Mouse (Mus musculus) MEL (cell line): ENCODE results near the gene Zhx3. TPM values are rescaled to one million over a fixed set of nuclear protein-coding genes. Genes with fewer than 3 reads are reported as not detected.

Experiments used
- DNase-seq: peaks from one replicate; pipeline ENCODE4 v3.0.0; 2011; ENCODE audit warnings: low read depth, low spot score
- H3K27ac ChIP-seq: 2 replicates; pipeline ENCODE4 v1.5.1; 2012; ENCODE audit warnings: low read depth, mild to moderate bottlenecking, control low read depth, low read length, moderate library complexity; ENCODE audit not compliant: control insufficient read depth
- H3K27me3 ChIP-seq, 2 experiments: fragments of 150-350 bp in 1 of 2; sonication (generic) in 1 of 2; 2 replicates each; pipeline ENCODE4 v1.6.1; 2012; ENCODE audit warnings: low read length in 2 of 2, mild to moderate bottlenecking in 2 of 2, improper control_type of control experiment in 1 of 2, moderate library complexity in 1 of 2; ENCODE audit not compliant: insufficient read depth in 2 of 2, control insufficient read depth in 1 of 2
- H3K36me3 ChIP-seq, 2 experiments: 2 replicates each; pipeline ENCODE4 v1.6.1; 2012 to 2014; ENCODE audit warnings: low read length in 2 of 2, improper control_type of control experiment in 1 of 2, inconsistent platforms in 1 of 2, mild to moderate bottlenecking in 1 of 2; ENCODE audit not compliant: insufficient read depth in 2 of 2, control insufficient read depth in 1 of 2
- H3K4me1 ChIP-seq, 2 experiments: fragments of 150-350 bp in 1 of 2; sonication (generic) in 1 of 2; 2 replicates each; pipeline ENCODE4 v1.6.1; 2012; ENCODE audit warnings: low read length in 2 of 2, improper control_type of control experiment in 1 of 2, mild to moderate bottlenecking in 1 of 2; ENCODE audit not compliant: insufficient read depth in 2 of 2, control insufficient read depth in 1 of 2
- H3K4me3 ChIP-seq, 2 experiments: fragments of 150-350 bp in 1 of 2; sonication (generic) in 1 of 2; 2 replicates each; pipeline ENCODE4 v1.5.1; 2012; ENCODE audit warnings: low read depth in 2 of 2, low read length in 2 of 2, mild to moderate bottlenecking in 2 of 2, moderate library complexity in 2 of 2, control low read depth in 1 of 2, improper control_type of control experiment in 1 of 2; ENCODE audit not compliant: control insufficient read depth in 1 of 2, insufficient read depth in 1 of 2
- H3K79me2 ChIP-seq: 2 replicates; pipeline ENCODE4 v1.6.1; 2012; ENCODE audit warnings: mild to moderate bottlenecking, low read length, moderate library complexity; ENCODE audit not compliant: control insufficient read depth, poor library complexity, insufficient read depth
- H3K9ac ChIP-seq: 2 replicates; pipeline ENCODE4 v1.6.1; 2012; ENCODE audit warnings: low read depth, mild to moderate bottlenecking, control low read depth, low read length, moderate library complexity; ENCODE audit not compliant: control insufficient read depth, poor library complexity, severe bottlenecking
- H3K9me3 ChIP-seq: fragments of 150-350 bp; sonication (generic); replicated peaks from 2 replicates; pipeline ENCODE4 v1.6.1; 2012; ENCODE audit warnings: mild to moderate bottlenecking, low read length, improper control_type of control experiment, moderate library complexity; ENCODE audit not compliant: insufficient read depth
- CHD1 ChIP-seq: IDR thresholded peaks from 2 replicates; pipeline ENCODE4 v1.6.1; 2012; ENCODE audit warnings: low read depth, mild to moderate bottlenecking, inconsistent platforms, low read length, improper control_type of control experiment
- CHD2 ChIP-seq: IDR thresholded peaks from 2 replicates; pipeline ENCODE4 v1.6.1; 2011; ENCODE audit warnings: low read length, improper control_type of control experiment
- CTCF ChIP-seq, 3 experiments: IDR thresholded peaks in 2 of 3; conservative IDR thresholded peaks in 1 of 3; 2 replicates each; pipeline ENCODE4 v1.5.1; 2011 to 2012; ENCODE audit warnings: low read length in 3 of 3, low read depth in 2 of 3, mild to moderate bottlenecking in 2 of 3, improper control_type of control experiment in 1 of 3, inconsistent platforms in 1 of 3, mixed read lengths in 1 of 3, moderate library complexity in 1 of 3; ENCODE audit not compliant: control insufficient read depth in 1 of 3, insufficient read depth in 1 of 3, poor library complexity in 1 of 3, severe bottlenecking in 1 of 3
- E2F4 ChIP-seq: IDR thresholded peaks from 2 replicates; pipeline ENCODE4 v1.6.1; 2011; ENCODE audit warnings: low read depth, low read length, improper control_type of control experiment, borderline replicate concordance
- HCFC1 ChIP-seq: IDR thresholded peaks from 2 replicates; pipeline ENCODE4 v1.6.1; 2012; ENCODE audit warnings: low read depth, mild to moderate bottlenecking, inconsistent platforms, low read length, improper control_type of control experiment, moderate library complexity
- JUND ChIP-seq: IDR thresholded peaks from 2 replicates; pipeline ENCODE4 v1.6.1; 2011; ENCODE audit warnings: low read depth, mild to moderate bottlenecking, improper control_type of control experiment, low read length
- KAT2A ChIP-seq: conservative IDR thresholded peaks from 2 replicates; pipeline ENCODE4 v1.6.1; 2012; ENCODE audit warnings: low read depth, low read length, improper control_type of control experiment, inconsistent platforms
- MAZ ChIP-seq: IDR thresholded peaks from 2 replicates; pipeline ENCODE4 v1.6.1; 2012; ENCODE audit warnings: low read depth, mild to moderate bottlenecking, inconsistent platforms, low read length, improper control_type of control experiment
- MEF2A ChIP-seq: IDR thresholded peaks from 2 replicates; pipeline ENCODE4 v1.6.1; 2014; ENCODE audit warnings: low read depth, mild to moderate bottlenecking, inconsistent platforms, low read length, improper control_type of control experiment; ENCODE audit not compliant: poor library complexity, insufficient replicate concordance, severe bottlenecking; ENCODE audit errors: extremely low read depth
- MXI1 ChIP-seq: IDR thresholded peaks from 2 replicates; pipeline ENCODE4 v1.6.1; 2011; ENCODE audit warnings: mild to moderate bottlenecking, low read depth, low read length, improper control_type of control experiment
- MYC ChIP-seq: IDR thresholded peaks from 2 replicates; pipeline ENCODE4 v1.6.1; 2011; ENCODE audit warnings: low read depth, mild to moderate bottlenecking, low read length, improper control_type of control experiment, moderate library complexity
- NELFE ChIP-seq: IDR thresholded peaks from 2 replicates; pipeline ENCODE4 v1.6.1; 2011; ENCODE audit warnings: low read depth, low read length, improper control_type of control experiment
- NRF1 ChIP-seq: IDR thresholded peaks from 2 replicates; pipeline ENCODE4 v1.6.1; 2014; ENCODE audit warnings: low read depth, mild to moderate bottlenecking, inconsistent platforms, low read length, improper control_type of control experiment, moderate library complexity; ENCODE audit not compliant: poor library complexity, insufficient read depth, severe bottlenecking
- POLR2AphosphoS2 ChIP-seq: IDR thresholded peaks from 2 replicates; pipeline ENCODE4 v1.6.1; 2011; ENCODE audit warnings: low read length, improper control_type of control experiment
- RCOR1 ChIP-seq: IDR thresholded peaks from 2 replicates; pipeline ENCODE4 v1.6.1; 2012; ENCODE audit warnings: low read depth, mild to moderate bottlenecking, inconsistent platforms, low read length, improper control_type of control experiment
- SIN3A ChIP-seq: IDR thresholded peaks from 2 replicates; pipeline ENCODE4 v1.6.1; 2012; ENCODE audit warnings: low read length, improper control_type of control experiment, inconsistent platforms
- TBP ChIP-seq: IDR thresholded peaks from 2 replicates; pipeline ENCODE4 v1.8.0; 2011; ENCODE audit warnings: low read depth, low read length, improper control_type of control experiment
- TCF12 ChIP-seq: IDR thresholded peaks from 2 replicates; pipeline ENCODE4 v1.6.1; 2014; ENCODE audit warnings: low read depth, mild to moderate bottlenecking, inconsistent platforms, low read length, improper control_type of control experiment, moderate library complexity
- UBTF ChIP-seq: IDR thresholded peaks from 2 replicates; pipeline ENCODE4 v1.6.1; 2012; ENCODE audit warnings: low read depth, mild to moderate bottlenecking, inconsistent platforms, low read length, improper control_type of control experiment, moderate library complexity, borderline replicate concordance; ENCODE audit not compliant: insufficient read depth
- USF1 ChIP-seq: IDR thresholded peaks from 2 replicates; pipeline ENCODE4 v1.6.1; 2014; ENCODE audit warnings: low read depth, mild to moderate bottlenecking, inconsistent platforms, low read length, improper control_type of control experiment, moderate library complexity
- ZC3H11A ChIP-seq: IDR thresholded peaks from 2 replicates; pipeline ENCODE4 v1.6.1; 2012; ENCODE audit warnings: low read depth, mild to moderate bottlenecking, inconsistent platforms, low read length, improper control_type of control experiment
- ZMIZ1 ChIP-seq: IDR thresholded peaks from 2 replicates; pipeline ENCODE4 v1.6.1; 2012; ENCODE audit warnings: low read depth, mild to moderate bottlenecking, inconsistent platforms, low read length, improper control_type of control experiment, moderate library complexity
- ZNF384 ChIP-seq: IDR thresholded peaks from 2 replicates; pipeline ENCODE4 v1.6.1; 2012; ENCODE audit warnings: low read depth, mild to moderate bottlenecking, inconsistent platforms, low read length, improper control_type of control experiment
- polyA plus RNA-seq, 2 experiments: library from polyadenylated mRNA; stranded (reverse) in 1 of 2; unstranded in 1 of 2; fragments of >175 nt in 1 of 2; fragments of >200 nt in 1 of 2; gene quantifications; 2 replicates each; pipeline versions ENCODE4 v1.2.1 to v1.2.4; 2012; ENCODE audit warnings: low replicate concordance in 2 of 2, low read depth in 1 of 2; ENCODE audit not compliant: insufficient read length in 2 of 2, insufficient read depth in 1 of 2, missing spikeins in 1 of 2
- total RNA-seq: library from RNA; depleted of rRNA; stranded (reverse); fragments of 300-350 nt; gene quantifications from 2 replicates; pipeline ENCODE4 v1.2.3, GENCODE M21; 2012

Gene Zhx3
- total and polyA plus RNA-seq, 3 experiments: 4.4 to 4.8 TPM; not detected in 1

DNA sequence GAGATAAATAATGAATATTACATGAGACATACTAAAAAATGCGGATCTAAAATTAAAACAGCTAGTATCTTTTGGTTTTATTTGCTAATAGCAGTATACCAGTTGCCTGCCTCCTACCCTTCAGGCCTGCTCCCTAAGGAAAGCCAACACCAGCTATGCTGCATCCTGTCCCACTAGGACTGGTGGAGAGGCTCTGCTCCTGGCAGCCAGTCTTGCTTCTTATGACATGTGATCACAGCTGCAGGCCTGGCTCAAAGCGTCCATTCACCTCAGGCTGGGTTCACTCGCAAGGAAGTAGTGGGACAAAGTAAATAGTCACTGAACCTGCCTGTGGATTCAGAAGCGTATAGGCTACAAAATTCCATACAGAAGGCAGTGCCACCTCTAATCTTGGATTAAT is 11.1 kb upstream of the Zhx3 start:
- Histone ChIP-seq H3K4me3 (no peak overlapping the region), H3K27me3 (no peaks in the 10 kb centered on the region), H3K9me3 (no peaks in the 10 kb centered on the region), H3K36me3 (no peaks in the 10 kb centered on the region), H3K9ac (no peak overlapping the region), H3K4me1 (peaks cover 2 to 4% of the 10 kb centered on the region in 2 experiments; a peak in 3 of 4 replicates), H3K27ac (no peak overlapping the region), H3K79me2 (no peaks in the 10 kb centered on the region)
- no peak for DNase-seq
- TF ChIP-seq MYC: no peak
- TF ChIP-seq MXI1: no peak
- no peak for TF ChIP-seq E2F4
- no peak for TF ChIP-seq TBP
- TF ChIP-seq ZC3H11A: no peak
- no peak for TF ChIP-seq TCF12
- no peak for TF ChIP-seq HCFC1
- no peak for TF ChIP-seq KAT2A
- TF ChIP-seq MEF2A: no peak
- TF ChIP-seq RCOR1: no peak
- TF ChIP-seq CHD2: no peak
- TF ChIP-seq JUND: no peak
- TF ChIP-seq CTCF (IDR thresholded peaks at IDR 0.05 in 2 of 3, conservative IDR thresholded peaks at IDR 0.05 in 1 of 3; ENCODE audit: control insufficient read depth in 1 of 3, insufficient read depth in 1 of 3, low read depth in 2 of 3, low read length in 3 of 3, poor library complexity in 1 of 3, severe bottlenecking in 1 of 3): no peak
- no peak for TF ChIP-seq NRF1
- no peak for TF ChIP-seq USF1
- no peak for TF ChIP-seq ZNF384
- TF ChIP-seq SIN3A: no peak
- no peak for TF ChIP-seq CHD1
- no peak for TF ChIP-seq ZMIZ1
- TF ChIP-seq POLR2AphosphoS2: no peak

DNA sequence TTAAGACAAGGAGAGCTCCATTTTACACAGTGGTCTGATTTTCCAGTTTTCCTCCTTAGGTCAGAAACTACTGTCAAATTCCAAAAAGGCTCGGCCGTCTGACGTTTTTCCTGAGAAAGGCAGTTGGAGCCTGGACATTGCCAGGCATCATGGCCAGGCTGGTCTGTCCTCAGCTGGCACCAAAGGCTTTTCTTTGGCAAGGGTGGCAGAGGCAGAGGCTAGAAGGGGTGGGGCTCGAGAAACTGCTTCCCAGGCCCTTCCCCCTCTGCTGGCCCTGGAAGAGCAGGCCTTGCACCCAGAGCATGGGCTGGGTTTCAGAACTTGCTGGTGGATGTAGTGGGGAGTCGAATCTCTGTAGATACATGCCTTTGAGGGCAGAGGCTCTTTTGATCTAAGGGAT is 9.6 kb upstream of the Zhx3 start:
- no peak overlapping the region for H3K4me3 ChIP-seq
- TF ChIP-seq KAT2A: no peak
- no peak for TF ChIP-seq UBTF
- TF ChIP-seq MAZ: no peak
- TF ChIP-seq ZC3H11A: no peak
- no peak for TF ChIP-seq NELFE
- no peak overlapping the region for H3K9ac ChIP-seq
- no peaks in the 10 kb centered on the region for H3K79me2 ChIP-seq
- DNase-seq: no peak
- peaks cover 2 to 4% of the 10 kb centered on the region in 2 experiments; a peak in 3 of 4 replicates for H3K4me1 ChIP-seq
- no peaks in the 10 kb centered on the region for H3K36me3 ChIP-seq
- H3K27me3 ChIP-seq: no peaks in the 10 kb centered on the region
- H3K27ac ChIP-seq: no peak overlapping the region
- H3K9me3 ChIP-seq: no peaks in the 10 kb centered on the region
